Mouse (Mus musculus) thymus, adult 2 months (tissue): ENCODE data around the gene Atg13.

Source experiments
- CTCF ChIP-seq: fragments of 200-500 bp; IDR thresholded peaks from 2 replicates; pipeline ENCODE4 v1.5.1; 2012; ENCODE audit warnings: mild to moderate bottlenecking, control low read depth, low read length, moderate library complexity, borderline replicate concordance; ENCODE audit not compliant: control insufficient read depth, poor library complexity, insufficient read depth; ENCODE audit errors: extremely low read depth
- POLR2A ChIP-seq: fragments of 200-500 bp; IDR thresholded peaks from 2 replicates; pipeline ENCODE4 v1.6.1; 2012; ENCODE audit warnings: mild to moderate bottlenecking, low read length, control low read depth, moderate library complexity; ENCODE audit not compliant: control insufficient read depth, poor library complexity, insufficient read depth; ENCODE audit errors: extremely low read depth

GRCm38 (mm10) chr2:91735221-91735620 lies 24.8 kb upstream of the Atg13 start:
- TF ChIP-seq CTCF (no peak), POLR2A (no peak)
